Mouse (Mus musculus) midbrain, embryonic 11.5 days (tissue): ENCODE measurements around the gene Arrb1. TPM values are rescaled to one million over a fixed set of nuclear protein-coding genes. Genes with fewer than 3 reads are reported as not detected.

Experiments used
- ATAC-seq: fragments of 200-750 bp; cut with Nextera tagmentation; 2 replicates; pipeline ENCODE4 v1.8.0; 2017; ENCODE audit warnings: moderate TSS enrichment, moderate library complexity; ENCODE audit not compliant: low FRiP score
- DNase-seq: peaks from one replicate; pipeline ENCODE4 v3.0.0; 2015; ENCODE audit warnings: low spot score; ENCODE audit errors: missing footprints
- H3K27ac ChIP-seq: fragments of 300-500 bp; sonication (generic); 2 replicates; pipeline ENCODE4 v1.5.1; 2014; ENCODE audit warnings: low read depth, low read length
- H3K27me3 ChIP-seq: fragments of 300-500 bp; sonication (generic); 2 replicates; pipeline ENCODE4 v1.6.1; 2014; ENCODE audit warnings: mild to moderate bottlenecking, low read length, moderate library complexity, mixed read lengths; ENCODE audit not compliant: control insufficient read depth, insufficient read depth
- H3K36me3 ChIP-seq: fragments of 300-500 bp; sonication (generic); 2 replicates; pipeline ENCODE4 v1.6.1; 2014; ENCODE audit warnings: mild to moderate bottlenecking, low read length, moderate library complexity, mixed read lengths; ENCODE audit not compliant: control insufficient read depth, insufficient read depth
- H3K4me1 ChIP-seq: fragments of 300-500 bp; sonication (generic); 2 replicates; pipeline ENCODE4 v1.6.1; 2014; ENCODE audit warnings: low read length; ENCODE audit not compliant: control insufficient read depth, insufficient read depth
- H3K4me2 ChIP-seq: fragments of 300-500 bp; sonication (generic); 2 replicates; pipeline ENCODE4 v1.6.1; 2014; ENCODE audit warnings: mild to moderate bottlenecking, moderate library complexity
- H3K4me3 ChIP-seq: fragments of 300-500 bp; sonication (generic); 2 replicates; pipeline ENCODE4 v1.5.1; 2014; ENCODE audit warnings: low read depth, low read length
- H3K9ac ChIP-seq: fragments of 300-500 bp; sonication (generic); 2 replicates; pipeline ENCODE4 v1.6.1; 2014; ENCODE audit warnings: low read length
- H3K9me3 ChIP-seq: fragments of 300-500 bp; sonication (generic); 2 replicates; pipeline ENCODE4 v1.6.1; 2016; ENCODE audit warnings: low read length; ENCODE audit not compliant: control insufficient read depth
- WGBS: fragments of 180-500 bp; shearing (Covaris S2); extraction: QIAGEN DNeasy Blood & Tissue Kit; methylation state at CpG from one replicate; pipeline ENCODE4 v1.1.7; 2014; 5-methylcytosine and 5-hydroxymethylcytosine counted together
- microRNA counts: library from miRNA; unstranded; fragments of <30 nt; microRNA quantifications from one replicate; lab custom pipeline; 2015
- microRNA-seq: library from miRNA; unstranded; fragments of <30 nt; microRNA quantifications from one replicate; pipeline ENCODE4, GENCODE M21; 2017
- polyA plus RNA-seq: library from polyadenylated mRNA; unstranded; fragments of >200 nt; fragmentation: Nextera tagmentation; extraction: Ambion mirVana; gene quantifications from 2 replicates; pipeline ENCODE4 v1.2.1, GENCODE M21; 2014

Gene Arrb1
- polyA plus RNA-seq, 1 experiment from 2014 or later: 4.6 TPM

DNA sequence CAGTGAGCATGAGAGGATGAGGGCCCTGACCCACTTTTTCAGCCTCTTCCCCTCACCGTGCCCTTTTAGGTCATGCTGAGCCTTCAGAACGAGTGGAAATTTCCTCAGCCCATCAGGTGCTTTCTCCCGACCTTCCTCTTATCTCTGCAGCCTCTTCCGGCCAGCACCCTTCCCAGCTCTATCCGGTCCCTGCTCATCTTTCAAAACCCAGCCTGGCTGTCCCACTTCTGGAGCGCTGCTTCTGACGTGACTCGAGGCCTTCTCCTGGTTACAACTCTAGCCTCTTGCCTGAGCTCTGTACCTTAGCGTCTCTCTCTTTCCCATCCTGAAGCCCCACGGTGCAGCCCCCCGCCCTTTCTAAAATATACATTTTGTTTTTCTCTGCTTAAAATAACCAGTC lies 119.0 kb downstream of the Arrb1 start:
- H3K27ac ChIP-seq: no peak overlapping the region
- no peaks in the 10 kb centered on the region for H3K36me3 ChIP-seq
- H3K27me3 ChIP-seq: no peaks in the 10 kb centered on the region
- no peak overlapping the region for H3K9ac ChIP-seq
- H3K9me3 ChIP-seq: no peaks in the 10 kb centered on the region
- 83% methylated on average over 11 of the region's 11 CpGs for WGBS
- ATAC-seq: no peak
- H3K4me3 ChIP-seq: no peak overlapping the region
- DNase-seq: no peak
- no peak overlapping the region for H3K4me2 ChIP-seq
- no peaks in the 10 kb centered on the region for H3K4me1 ChIP-seq

MicroRNAs encoded within 50 kb of the gene (microRNA counts, 519-probe panel; counts per million panel counts)
- microRNA mmu-miR-326 (lab: Ali Mortazavi, UCI): not detected

Small RNA genes lying within 50 kb of the gene (microRNA-seq; reads per million reads assigned to microRNA genes)
- 41.1 reads per million, percentile 44 among the genes with 10 or more reads in this experiment for gene Mir326

Other genes with a start within 250 kb of the Arrb1 start
- gene Serpinh1, start 182.2 kb upstream of the Arrb1 start, polyA plus RNA-seq: 202 and 210 TPM in 2 replicates
- gene Gdpd5, start 154.1 kb upstream of the Arrb1 start, polyA plus RNA-seq: 16.2 and 16.7 TPM in 2 replicates
- 22.5 and 22.9 TPM in 2 replicates for gene Klhl35, start 69.5 kb upstream of the Arrb1 start, polyA plus RNA-seq
- 716 and 724 TPM in 2 replicates for gene Rps3, start 51.7 kb upstream of the Arrb1 start, polyA plus RNA-seq
- gene Tpbgl, start 91.6 kb downstream of the Arrb1 start, polyA plus RNA-seq: 0.34 and 0.92 TPM in 2 replicates
- 2.3 and 2.5 TPM in 2 replicates for gene Slco2b1, start 175.9 kb downstream of the Arrb1 start, polyA plus RNA-seq
- not detected in 2 replicates for gene Olfr520, start 194.8 kb downstream of the Arrb1 start, polyA plus RNA-seq
- not detected in 2 replicates for gene Olfr521, start 228.0 kb downstream of the Arrb1 start, polyA plus RNA-seq